9 mouse cellular contexts compared by ENCODE assay signal in the genomic region with DNA sequence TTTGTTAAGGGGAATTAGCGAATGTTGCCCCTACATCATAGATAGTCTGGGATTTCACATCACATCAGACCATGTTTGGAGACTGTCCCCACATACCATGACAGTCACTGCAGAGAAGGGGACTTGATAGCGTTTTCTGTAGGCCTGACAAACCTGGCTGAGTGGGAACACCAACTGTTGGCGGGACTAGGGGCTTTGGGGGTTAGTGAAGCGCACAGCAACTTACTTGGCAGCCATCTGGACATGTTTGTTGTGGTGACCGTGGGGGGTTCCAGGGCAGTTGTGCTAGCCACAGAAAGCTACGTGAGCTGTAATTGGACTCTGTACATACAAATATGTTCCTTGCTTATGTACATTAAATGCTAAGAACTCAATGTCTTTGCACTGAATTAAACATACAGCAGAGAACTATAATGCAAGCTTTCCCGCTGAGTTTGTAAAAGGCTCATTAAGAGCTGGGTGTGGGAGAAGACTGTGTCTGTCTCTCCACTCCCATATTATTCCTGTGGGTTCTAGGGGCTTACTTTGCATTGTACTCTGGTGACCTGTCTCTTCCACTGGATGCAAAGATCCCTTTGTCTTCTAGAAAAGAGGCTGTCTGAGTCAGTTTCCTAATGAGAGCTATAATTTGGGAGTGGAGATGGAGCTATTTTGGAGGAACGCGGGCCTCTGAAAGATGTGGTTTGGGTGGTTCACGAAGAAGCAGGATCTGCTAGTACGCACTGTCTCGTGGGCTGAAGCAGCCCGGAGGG. TPM values are rescaled to one million over a fixed set of nuclear protein-coding genes. Genes with fewer than 3 reads are reported as not detected.
A peak's percentile ranks its signal among the peaks of the same experiment; 100 is the strongest.
DNase-seq lines count a peak whose midpoint lies in the region; ATAC-seq and TF ChIP-seq lines count a peak whose summit lies in the region.
"Had no signal": no experiment of that assay in that cellular context is flagged by ENCODE, and none has a peak within 500 bp of the region (broad histone marks: within the 10 kb centered on the region; RNA-seq: fewer than 3 reads in every experiment).

No protein-coding gene starts in this region.

- H3K27me3 ChIP-seq in heart, embryonic 10.5 days (ENCODE audit: insufficient read depth, poor library complexity, severe bottlenecking): no peaks in the 10 kb centered on the region
- no peaks in the 10 kb centered on the region for H3K27me3 ChIP-seq in ES-Bruce4 (ENCODE audit: control insufficient read depth, insufficient read depth, low read length, poor library complexity, severe bottlenecking)
- no peaks in the 10 kb centered on the region for H3K27me3 ChIP-seq in forebrain, embryonic 14.5 days (replicated peaks; ENCODE audit: control insufficient read depth, insufficient read depth, low read length)
- no peaks in the 10 kb centered on the region for H3K27me3 ChIP-seq in lung, postnatal 0 days (replicated peaks; ENCODE audit: insufficient read depth, low read length)
- H3K27me3 ChIP-seq: CH12.LX had no signal

- peak overlapping the region; percentile 23 for H3K4me2 ChIP-seq in forebrain, embryonic 14.5 days (ENCODE audit: low read length)
- H3K4me2 ChIP-seq in lung, postnatal 0 days (replicated peaks; ENCODE audit: low read depth, low read length): no peak overlapping the region

- H3K9me3 ChIP-seq in heart, embryonic 10.5 days: no peaks in the 10 kb centered on the region
- H3K9me3 ChIP-seq in ES-Bruce4 (replicated peaks; ENCODE audit: control insufficient read depth, insufficient read depth, low read length, poor library complexity, severe bottlenecking): no peaks in the 10 kb centered on the region
- no peaks in the 10 kb centered on the region for H3K9me3 ChIP-seq in forebrain, embryonic 14.5 days (replicated peaks; ENCODE audit: control insufficient read depth, low read length)
- no peaks in the 10 kb centered on the region for H3K9me3 ChIP-seq in lung, postnatal 0 days (ENCODE audit: low read length)

- WGBS in heart, embryonic 10.5 days: 72% methylated on average over 13 of the region's 13 CpGs
- WGBS in forebrain, embryonic 14.5 days: 12% methylated on average over 13 of the region's 13 CpGs
- WGBS in lung, postnatal 0 days: 76% methylated on average over 13 of the region's 13 CpGs

- peak overlapping the region; percentile 24 for H3K27ac ChIP-seq in heart, embryonic 10.5 days
- peak overlapping the region; percentile 92 for H3K27ac ChIP-seq in ES-Bruce4 (ENCODE audit: insufficient read depth, low read length)
- peak overlapping the region; percentile 28 for H3K27ac ChIP-seq in forebrain, embryonic 14.5 days (ENCODE audit: low read depth, low read length)
- no peak overlapping the region for H3K27ac ChIP-seq in lung, postnatal 0 days (ENCODE audit: low read length)

- H3K36me3 ChIP-seq in heart, embryonic 10.5 days: peaks cover 20% of the 10 kb centered on the region
- peaks cover 22% of the 10 kb centered on the region for H3K36me3 ChIP-seq in ES-Bruce4 (ENCODE audit: control insufficient read depth, insufficient read depth, low read length, poor library complexity, severe bottlenecking)
- H3K36me3 ChIP-seq in forebrain, embryonic 14.5 days (ENCODE audit: control insufficient read depth, insufficient read depth, low read length): peaks cover 7% of the 10 kb centered on the region; the same call in 1 of the 2 replicates
- H3K36me3 ChIP-seq in lung, postnatal 0 days (ENCODE audit: insufficient read depth, low read length): no peaks in the 10 kb centered on the region

- ATAC-seq in forebrain, embryonic 14.5 days: peak; percentile 55
- ATAC-seq in megakaryocyte progenitor cell, adult 5-6 weeks (replicated peaks; ENCODE audit: poor library complexity): no peak
- ATAC-seq in lung, postnatal 0 days: no peak

- no peak for TF ChIP-seq EP300 in ES-Bruce4 (IDR thresholded peaks at IDR 0.05; ENCODE audit: insufficient read depth, low read depth, low read length)
- no peak for TF ChIP-seq EP300 in lung, postnatal 0 days (IDR thresholded peaks at IDR 0.05)

- no peak for DNase-seq in heart, embryonic 10.5 days (ENCODE audit: low spot score)
- no peak for DNase-seq in heart, adult 9 months (ENCODE audit: low spot score in 2 of 2)
- DNase-seq in forebrain, embryonic 14.5 days (ENCODE audit: low spot score): peak; percentile 76
- DNase-seq in mesoderm, embryonic 11.5 days (ENCODE audit: low read depth, low spot score): peak; percentile 36
- DNase-seq in gastrocnemius, adult 8-10 months (ENCODE audit: low spot score in 2 of 2): no peak
- no peak for DNase-seq in lung, postnatal 0 days (ENCODE audit: low spot score)

- H3K9ac ChIP-seq in ES-Bruce4 (ENCODE audit: low read depth, poor library complexity, severe bottlenecking): peak overlapping the region; percentile 32
- H3K9ac ChIP-seq in forebrain, embryonic 14.5 days (ENCODE audit: low read length): peak overlapping the region; percentile 26; the same call in 1 of the 2 replicates
- H3K9ac ChIP-seq in lung, postnatal 0 days (replicated peaks; ENCODE audit: low read depth): no peak overlapping the region

- no peak for TF ChIP-seq CTCF in ES-Bruce4 (IDR thresholded peaks at IDR 0.05; ENCODE audit: low read depth, low read length)
- TF ChIP-seq CTCF in lung, postnatal 0 days (IDR thresholded peaks at IDR 0.05): no peak

- peaks cover 58% of the 10 kb centered on the region for H3K4me1 ChIP-seq in heart, embryonic 10.5 days
- peaks cover 2% of the 10 kb centered on the region for H3K4me1 ChIP-seq in ES-Bruce4 (ENCODE audit: control insufficient read depth, insufficient read depth, low read length)
- H3K4me1 ChIP-seq in forebrain, embryonic 14.5 days (ENCODE audit: control insufficient read depth, insufficient read depth, low read length): peaks cover 31% of the 10 kb centered on the region
- H3K4me1 ChIP-seq in lung, postnatal 0 days (ENCODE audit: insufficient read depth, low read depth, low read length): peaks cover 4% of the 10 kb centered on the region; the same call in 1 of the 2 replicates

- TF ChIP-seq POLR2A in ES-Bruce4 (IDR thresholded peaks at IDR 0.05; ENCODE audit: insufficient read depth, low read length): no peak

- peak overlapping the region; percentile 25; the same call in 1 of the 2 replicates for H3K4me3 ChIP-seq in heart, embryonic 10.5 days
- H3K4me3 ChIP-seq in ES-Bruce4 (ENCODE audit: low read depth, low read length): peak overlapping the region; percentile 48
- 0 out of 2 replicates have a peak overlapping the region, but pooled peaks have one; percentile 6 for H3K4me3 ChIP-seq in forebrain, embryonic 14.5 days (ENCODE audit: low read depth, low read length)
- H3K4me3 ChIP-seq in lung, postnatal 0 days (ENCODE audit: low read depth, low read length): no peak overlapping the region

RNA-seq across cellular contexts. Expression of a gene that starts 11.7 kb away (rescaled TPM):
- 400 and 430 TPM in 2 replicates for polyA plus RNA-seq in heart, embryonic 10.5 days (2016; fragmentation: Nextera tagmentation; extraction: Ambion mirVana)
- 221 and 242 TPM in 2 replicates for polyA plus RNA-seq in ES-Bruce4 (2011; ENCODE audit: insufficient read depth, insufficient read length, low read depth, missing spikeins)
- polyA plus RNA-seq in forebrain, embryonic 14.5 days (2014; fragmentation: Nextera tagmentation; extraction: Ambion mirVana): 181 and 218 TPM in 2 replicates
- 19.3 and 26.5 TPM in 2 replicates for total RNA-seq in megakaryocyte progenitor cell, adult 5-6 weeks (2015)
- 61.1 and 92.4 TPM in 2 replicates for total RNA-seq in megakaryocyte progenitor cell, adult 5-6 weeks (2017)
- 1 to 10 TPM; 2.7 to 6.5 (median 3.3) TPM for total RNA-seq in gastrocnemius, adult 8-10 months (2022)
- 124 and 131 TPM in 2 replicates for polyA plus RNA-seq in lung, postnatal 0 days (2015; fragmentation: Nextera tagmentation; extraction: Ambion mirVana)

Comparison
In these comparisons a context has a peak if more than half of its experiments do, and no peak if none do; other contexts are left out.
1. DNase-seq: peak in forebrain, embryonic 14.5 days (single experiment) and mesoderm, embryonic 11.5 days (single experiment); none in heart, embryonic 10.5 days (single experiment), heart, adult 9 months (0 of 2), gastrocnemius, adult 8-10 months (0 of 2) and lung, postnatal 0 days (single experiment).